In genomic region chr14:27242253-27242652, GRCm38 (mm10) we compare ENCODE assay signal across 11 mouse cellular contexts.
DNase-seq lines count a peak whose midpoint lies in the region; ATAC-seq and TF ChIP-seq lines count a peak whose summit lies in the region.
"Had no signal": no experiment of that assay in that cellular context is flagged by ENCODE, and none has a peak within 500 bp of the region (broad histone marks: within the 10 kb centered on the region; RNA-seq: fewer than 3 reads in every experiment).

No protein-coding gene starts in this region.

- no peak overlapping the region for H3K4me2 ChIP-seq in lung, embryonic 14.5 days
- no peak overlapping the region for H3K4me2 ChIP-seq in forebrain, postnatal 0 days (ENCODE audit: low read depth)

- WGBS in lung, embryonic 14.5 days: 78% methylated on average over 8 of the region's 8 CpGs
- WGBS in forebrain, postnatal 0 days: 93% methylated on average over 8 of the region's 8 CpGs

- H3K9ac ChIP-seq in lung, embryonic 14.5 days: no peak overlapping the region
- no peak overlapping the region for H3K9ac ChIP-seq in forebrain, postnatal 0 days

- peak; percentile 49 for DNase-seq in adrenal gland, postnatal 14 days
- DNase-seq in brain, adult 2 months (ENCODE audit: low read depth, low spot score): peak; percentile 17
- DNase-seq in kidney, adult 18-20 months: peak; percentile 35
- DNase-seq in lung, embryonic 14.5 days: peak; percentile 44
- no peak for DNase-seq in testis, postnatal 14 days (ENCODE audit: low spot score)
- DNase-seq in forebrain, postnatal 0 days: no peak
- no peak for DNase-seq in thymus, postnatal 25 days
- DNase-seq: cerebellum, postnatal 25 days; left cerebral cortex, postnatal 4 days; thymus, postnatal 4 days had no signal

- TF ChIP-seq CTCF in lung, embryonic 14.5 days (IDR thresholded peaks at IDR 0.05; ENCODE audit: low read depth): no peak
- no peak for TF ChIP-seq CTCF in forebrain, postnatal 0 days (IDR thresholded peaks at IDR 0.05; ENCODE audit: low read depth)

- H3K27me3 ChIP-seq in lung, embryonic 14.5 days (ENCODE audit: insufficient read depth, low read length): no peaks in the 10 kb centered on the region
- H3K27me3 ChIP-seq in forebrain, postnatal 0 days (ENCODE audit: insufficient read depth, low read length): no peaks in the 10 kb centered on the region

- no peaks in the 10 kb centered on the region for H3K36me3 ChIP-seq in lung, embryonic 14.5 days (ENCODE audit: insufficient read depth)
- no peaks in the 10 kb centered on the region for H3K36me3 ChIP-seq in forebrain, postnatal 0 days (ENCODE audit: insufficient read depth)
- H3K36me3 ChIP-seq: G1E had no signal

- no peak overlapping the region for H3K4me3 ChIP-seq in lung, embryonic 14.5 days (ENCODE audit: low read depth, low read length)
- H3K4me3 ChIP-seq in forebrain, postnatal 0 days (ENCODE audit: low read depth, low read length): no peak overlapping the region

- no peak overlapping the region for H3K27ac ChIP-seq in lung, embryonic 14.5 days (ENCODE audit: low read depth)
- no peak overlapping the region for H3K27ac ChIP-seq in forebrain, postnatal 0 days (ENCODE audit: low read depth, low read length)

- H3K4me1 ChIP-seq in lung, embryonic 14.5 days (ENCODE audit: insufficient read depth): 0 out of 2 replicates have a peak, but pooled peaks cover 3% of the 10 kb centered on the region
- no peaks in the 10 kb centered on the region for H3K4me1 ChIP-seq in forebrain, postnatal 0 days (ENCODE audit: insufficient read depth)

- H3K9me3 ChIP-seq in lung, embryonic 14.5 days (ENCODE audit: low read depth, low read length): no peaks in the 10 kb centered on the region
- H3K9me3 ChIP-seq in forebrain, postnatal 0 days (ENCODE audit: low read length): no peaks in the 10 kb centered on the region
- H3K9me3 ChIP-seq: G1E had no signal

- ATAC-seq in lung, embryonic 14.5 days (ENCODE audit: insufficient read depth): 0 out of 2 replicates have a peak, but pooled peaks have one; percentile 31
- no peak for ATAC-seq in forebrain, postnatal 0 days

Comparison
In these comparisons a context has a peak if more than half of its experiments do, and no peak if none do; other contexts are left out.
1. DNase-seq: peak in adrenal gland, postnatal 14 days (single experiment), brain, adult 2 months (single experiment), kidney, adult 18-20 months (single experiment) and lung, embryonic 14.5 days (single experiment); none in testis, postnatal 14 days (single experiment), forebrain, postnatal 0 days (single experiment) and thymus, postnatal 25 days (single experiment).